Mouse (Mus musculus) kidney, adult 2 months (tissue): Measurements from ENCODE around the gene Cfap54.

Experiments
- CTCF ChIP-seq: fragments of 200-500 bp; conservative IDR thresholded peaks from 2 replicates; pipeline ENCODE4 v1.5.1; 2011; ENCODE audit warnings: low read depth, mild to moderate bottlenecking, control low read depth, low read length, moderate library complexity, mixed read lengths; ENCODE audit not compliant: insufficient read depth, insufficient read length
- POLR2A ChIP-seq: fragments of 200-500 bp; IDR thresholded peaks from one replicate; pipeline ENCODE4 v1.6.1; 2011; ENCODE audit warnings: low read depth, low read length, control low read depth

DNA sequence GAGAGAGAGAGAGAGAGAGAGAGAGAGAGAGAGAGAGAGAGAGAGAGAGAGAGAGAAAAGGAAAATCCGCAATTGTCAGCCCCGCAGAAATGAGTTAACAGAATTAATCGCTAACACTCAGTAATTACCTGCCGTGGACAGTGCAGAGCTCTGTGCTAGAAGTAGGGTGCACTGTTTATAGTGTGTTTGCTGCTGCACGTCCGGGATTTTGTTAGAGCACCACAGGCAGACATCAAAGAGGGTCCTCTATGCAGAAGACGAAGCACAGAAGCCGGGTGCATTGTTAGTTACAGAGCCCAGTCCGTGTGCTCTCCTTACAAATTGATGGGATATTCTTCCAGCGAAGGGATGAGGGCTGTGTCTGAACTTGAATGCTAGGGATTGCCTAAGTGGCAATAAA, 289.5 kb downstream of the Cfap54 start:
- no peak for TF ChIP-seq CTCF
- TF ChIP-seq POLR2A: no peak
